Mouse (Mus musculus) forebrain, embryonic 10.5 days (tissue): ENCODE data around the gene Rab24. TPM values are rescaled to one million over a fixed set of nuclear protein-coding genes. Genes with fewer than 3 reads are reported as not detected.

Experiments
- DNase-seq: peaks from one replicate; pipeline ENCODE4 v3.0.0-alpha.2; 2017; ENCODE audit warnings: low spot score; ENCODE audit errors: extremely low spot score
- H3K27ac ChIP-seq: fragments of 300-500 bp; sonication (generic); 2 replicates; pipeline ENCODE4 v1.5.1; 2016; ENCODE audit warnings: mild to moderate bottlenecking
- H3K27me3 ChIP-seq: fragments of 300-500 bp; sonication (generic); 2 replicates; pipeline ENCODE4 v1.6.1; 2016; ENCODE audit warnings: mild to moderate bottlenecking; ENCODE audit not compliant: poor library complexity, severe bottlenecking
- H3K36me3 ChIP-seq: fragments of 300-500 bp; sonication (generic); replicated peaks from 2 replicates; pipeline ENCODE4 v1.6.1; 2016; ENCODE audit warnings: mild to moderate bottlenecking, moderate library complexity
- H3K4me1 ChIP-seq: fragments of 300-500 bp; sonication (generic); 2 replicates; pipeline ENCODE4 v1.6.1; 2016
- H3K4me3 ChIP-seq: fragments of 300-500 bp; sonication (generic); 2 replicates; pipeline ENCODE4 v1.5.1; 2016; ENCODE audit warnings: mild to moderate bottlenecking, moderate library complexity
- H3K9me3 ChIP-seq: fragments of 300-500 bp; sonication (generic); 2 replicates; pipeline ENCODE4 v1.6.1; 2016; ENCODE audit warnings: mild to moderate bottlenecking, moderate library complexity
- WGBS: fragments of 180-500 bp; shearing (Covaris S2); methylation state at CpG from one replicate; pipeline ENCODE4 v1.1.7; 2016; 5-methylcytosine and 5-hydroxymethylcytosine counted together
- polyA plus RNA-seq: library from polyadenylated mRNA; unstranded; fragments of >200 nt; fragmentation: Nextera tagmentation; extraction: Ambion mirVana; gene quantifications from 2 replicates; pipeline ENCODE4 v1.2.1, GENCODE M21; 2016

Rab24 gene
- polyA plus RNA-seq, 1 experiment from 2014 or later: 67.1 TPM

- Histone ChIP-seq H3K27me3 (no peaks in the 10 kb centered on the region), H3K4me1 (peaks cover 6% of the 10 kb centered on the region), H3K9me3 (no peaks in the 10 kb centered on the region), H3K27ac (no peak overlapping the region), H3K36me3 (no peaks in the 10 kb centered on the region), H3K4me3 (no peak overlapping the region)
- DNase-seq: no peak
- WGBS: 77% methylated on average over 12 of the region's 12 CpGs
Measured at GRCm38 (mm10) chr13:55338131-55339054, 16.6 kb upstream of the Rab24 start.

- Histone ChIP-seq H3K9me3 (no peaks in the 10 kb centered on the region), H3K27me3 (no peaks in the 10 kb centered on the region), H3K36me3 (no peaks in the 10 kb centered on the region), H3K27ac (no peak overlapping the region), H3K4me3 (no peak overlapping the region), H3K4me1 (peaks cover 6% of the 10 kb centered on the region)
- WGBS: 67% methylated on average over 10 of the region's 10 CpGs
- no peak for DNase-seq
Measured at GRCm38 (mm10) chr13:55337341-55337975, 15.7 kb upstream of the Rab24 start.

- Histone ChIP-seq H3K27me3 (peaks cover 8% of the 10 kb centered on the region; the same call in 1 of the 2 replicates), H3K36me3 (no peaks in the 10 kb centered on the region), H3K4me3 (no peak overlapping the region), H3K4me1 (peaks cover 14% of the 10 kb centered on the region), H3K9me3 (no peaks in the 10 kb centered on the region), H3K27ac (no peak overlapping the region)
- WGBS: 91% methylated on average over 4 of the region's 4 CpGs
- no peak for DNase-seq
Measured at GRCm38 (mm10) chr13:55335701-55336100, 14.0 kb upstream of the Rab24 start.

- Histone ChIP-seq H3K9me3 (no peaks in the 10 kb centered on the region), H3K4me1 (peaks cover 44% of the 10 kb centered on the region), H3K36me3 (no peaks in the 10 kb centered on the region), H3K27ac (no peak overlapping the region), H3K27me3 (peaks cover 17% of the 10 kb centered on the region), H3K4me3 (no peak overlapping the region)
- WGBS: 89% methylated on average over 3 of the region's 3 CpGs
- DNase-seq: no peak
Measured at GRCm38 (mm10) chr13:55332331-55332730, 10.6 kb upstream of the Rab24 start.

GRCm38 (mm10) chr13:55330567-55331400, 9.0 kb upstream of the Rab24 start:
- no peak for DNase-seq

GRCm38 (mm10) chr13:55329683-55330566, 8.2 kb upstream of the Rab24 start, which contains the start of gene Mxd3:
TSS of gene Mxd3 (minus strand) at chr13:55329823.
- DNase-seq: peak; percentile 92
- H3K4me1 ChIP-seq: peaks cover 44% of the 10 kb centered on the region
- H3K27ac ChIP-seq: peak within 1 kb of the TSS; percentile 97
- WGBS: under 1% methylated on average over 82 of the region's 82 CpGs
- peaks cover 23% of the 10 kb centered on the region for H3K36me3 ChIP-seq
- H3K4me3 ChIP-seq: peak within 1 kb of the TSS; percentile 78
- peaks cover 17% of the 10 kb centered on the region for H3K27me3 ChIP-seq
- H3K9me3 ChIP-seq: no peaks in the 10 kb centered on the region

More at GRCm38 (mm10) chr13:55330567-55331400, 9.0 kb upstream of the Rab24 start:
- peak overlapping the region; percentile 97 for H3K27ac ChIP-seq
- peaks cover 44% of the 10 kb centered on the region for H3K4me1 ChIP-seq
- 48% methylated on average over 14 of the region's 14 CpGs for WGBS
- peaks cover 17% of the 10 kb centered on the region for H3K27me3 ChIP-seq
- peak overlapping the region; percentile 78 for H3K4me3 ChIP-seq
- H3K9me3 ChIP-seq: no peaks in the 10 kb centered on the region
- peaks cover 15% of the 10 kb centered on the region for H3K36me3 ChIP-seq

- no peak for DNase-seq
- peak overlapping the region; percentile 78 for H3K4me3 ChIP-seq
- H3K36me3 ChIP-seq: peaks cover 31% of the 10 kb centered on the region
- peaks cover 17% of the 10 kb centered on the region for H3K27me3 ChIP-seq
- WGBS: 1% methylated on average over 29 of the region's 29 CpGs
- no peaks in the 10 kb centered on the region for H3K9me3 ChIP-seq
- H3K4me1 ChIP-seq: peaks cover 44% of the 10 kb centered on the region
- peak overlapping the region; percentile 97 for H3K27ac ChIP-seq
Measured at GRCm38 (mm10) chr13:55329109-55329682, 7.5 kb upstream of the Rab24 start.

- Histone ChIP-seq H3K4me1 (peaks cover 48% of the 10 kb centered on the region), H3K36me3 (peaks cover 36% of the 10 kb centered on the region), H3K9me3 (no peaks in the 10 kb centered on the region), H3K27me3 (peaks cover 17% of the 10 kb centered on the region), H3K27ac (peak overlapping the region; percentile 97; the same call in 1 of the 2 replicates), H3K4me3 (peak overlapping the region; percentile 78)
- DNase-seq: no peak
- WGBS: 88% methylated on average over 4 of the region's 4 CpGs
Measured at GRCm38 (mm10) chr13:55328641-55329040, 6.9 kb upstream of the Rab24 start.

GRCm38 (mm10) chr13:55328171-55328570, 6.4 kb upstream of the Rab24 start:
- peaks cover 41% of the 10 kb centered on the region for H3K36me3 ChIP-seq
- H3K4me3 ChIP-seq: peak overlapping the region; percentile 78
- no peaks in the 10 kb centered on the region for H3K9me3 ChIP-seq
- peaks cover 17% of the 10 kb centered on the region for H3K27me3 ChIP-seq
- peaks cover 53% of the 10 kb centered on the region for H3K4me1 ChIP-seq
- 82% methylated on average over 6 of the region's 6 CpGs for WGBS
- DNase-seq: no peak
- 0 out of 2 replicates have a peak overlapping the region, but pooled peaks have one; percentile 3 for H3K27ac ChIP-seq

GRCm38 (mm10) chr13:55327633-55328032, 5.9 kb upstream of the Rab24 start:
- 0 out of 2 replicates have a peak overlapping the region, but pooled peaks have one; percentile 3 for H3K27ac ChIP-seq
- 41% methylated on average over 8 of the region's 8 CpGs for WGBS
- DNase-seq: peak; percentile 86
- H3K9me3 ChIP-seq: no peaks in the 10 kb centered on the region
- H3K36me3 ChIP-seq: peaks cover 46% of the 10 kb centered on the region
- peak overlapping the region; percentile 78; the same call in 1 of the 2 replicates for H3K4me3 ChIP-seq
- H3K4me1 ChIP-seq: peaks cover 58% of the 10 kb centered on the region
- peaks cover 17% of the 10 kb centered on the region for H3K27me3 ChIP-seq

- peaks cover 17% of the 10 kb centered on the region for H3K27me3 ChIP-seq
- H3K9me3 ChIP-seq: no peaks in the 10 kb centered on the region
- DNase-seq: no peak
- WGBS: 62% methylated on average over 4 of the region's 4 CpGs
- peaks cover 47% of the 10 kb centered on the region for H3K36me3 ChIP-seq
- no peak overlapping the region for H3K27ac ChIP-seq
- H3K4me3 ChIP-seq: peak overlapping the region; percentile 78; the same call in 1 of the 2 replicates
- peaks cover 61% of the 10 kb centered on the region for H3K4me1 ChIP-seq
Measured at GRCm38 (mm10) chr13:55327169-55327568, 5.4 kb upstream of the Rab24 start.
